In genomic region chr4:141272878-141273277, GRCm38 (mm10) we compare ENCODE assay signal across 8 mouse cellular contexts. TPM values are rescaled to one million over a fixed set of nuclear protein-coding genes. Genes with fewer than 3 reads are reported as not detected.
A peak's percentile ranks its signal among the peaks of the same experiment; 100 is the strongest.
DNase-seq lines count a peak whose midpoint lies in the region; ATAC-seq and TF ChIP-seq lines count a peak whose summit lies in the region.

No protein-coding gene starts in this region.

- TF ChIP-seq EP300 in stomach, postnatal 0 days (optimal IDR thresholded peaks at IDR 0.05): no peak

- ATAC-seq in kidney, embryonic 16.5 days (ENCODE audit: low FRiP score, low TSS enrichment): peak; percentile 10; the same call in 1 of the 2 replicates
- peak; percentile 85 for ATAC-seq in common myeloid progenitor, adult 5-6 weeks (replicated peaks; ENCODE audit: low read depth, poor library complexity, severe bottlenecking)
- ATAC-seq in hindbrain, embryonic 15.5 days (ENCODE audit: low FRiP score, low read depth): no peak
- ATAC-seq in stomach, postnatal 0 days (ENCODE audit: low FRiP score, low TSS enrichment): peak; percentile 49

- intact Hi-C loops in left cerebral cortex, postnatal 10 days (cut with DNase I): loop anchor here (1.0 to 5.0 kb wide), 2 partner anchors 90 to 126 kb away; partner anchors contain the start of gene Fbxo42

- H3K9me3 ChIP-seq in kidney, embryonic 16.5 days (ENCODE audit: low read length): no peaks in the 10 kb centered on the region
- H3K9me3 ChIP-seq in hindbrain, embryonic 15.5 days: no peaks in the 10 kb centered on the region
- H3K9me3 ChIP-seq in stomach, postnatal 0 days (ENCODE audit: control insufficient read depth, low read length): no peaks in the 10 kb centered on the region

- peak overlapping the region; percentile 1; the same call in 1 of the 2 replicates for H3K4me3 ChIP-seq in kidney, embryonic 16.5 days (ENCODE audit: low read length)
- 0 out of 2 replicates have a peak overlapping the region, but pooled peaks have one; percentile 15 for H3K4me3 ChIP-seq in hindbrain, embryonic 15.5 days
- H3K4me3 ChIP-seq in stomach, postnatal 0 days (ENCODE audit: low read depth, low read length): peak overlapping the region; percentile 19; the same call in 1 of the 2 replicates

- no peak overlapping the region for H3K27ac ChIP-seq in kidney, embryonic 16.5 days (ENCODE audit: low read length)
- H3K27ac ChIP-seq in hindbrain, embryonic 15.5 days (replicated peaks): no peak overlapping the region
- H3K27ac ChIP-seq in stomach, postnatal 0 days (replicated peaks): peak overlapping the region; percentile 73

- no peak for TF ChIP-seq CTCF in stomach, postnatal 0 days (IDR thresholded peaks at IDR 0.05; ENCODE audit: low read depth)

- no peaks in the 10 kb centered on the region for H3K36me3 ChIP-seq in kidney, embryonic 16.5 days (ENCODE audit: insufficient read depth, low read length)
- no peaks in the 10 kb centered on the region for H3K36me3 ChIP-seq in hindbrain, embryonic 15.5 days
- H3K36me3 ChIP-seq in stomach, postnatal 0 days (ENCODE audit: control insufficient read depth, insufficient read depth, low read length): no peaks in the 10 kb centered on the region

- no peaks in the 10 kb centered on the region for H3K27me3 ChIP-seq in kidney, embryonic 16.5 days (ENCODE audit: insufficient read depth, low read length)
- H3K27me3 ChIP-seq in hindbrain, embryonic 15.5 days: peaks cover 4% of the 10 kb centered on the region; the same call in 1 of the 2 replicates
- no peaks in the 10 kb centered on the region for H3K27me3 ChIP-seq in stomach, postnatal 0 days (ENCODE audit: control insufficient read depth, insufficient read depth, low read length)

- 20% methylated on average over 14 of the region's 14 CpGs for WGBS in kidney, embryonic 16.5 days
- WGBS in hindbrain, embryonic 15.5 days: 22% methylated on average over 14 of the region's 14 CpGs
- WGBS in stomach, postnatal 0 days: 12% methylated on average over 14 of the region's 14 CpGs

- DNase-seq in kidney, adult 8-10 months: no peak
- peak; percentile 83 for DNase-seq in lung, postnatal 36 days
- DNase-seq in stomach, postnatal 0 days (ENCODE audit: low spot score): peak; percentile 59
- no peak for DNase-seq in left cerebral cortex, postnatal 10 days (ENCODE audit: extremely low spot score in 1 of 2, low spot score in 2 of 2)
- no peak for DNase-seq in embryo, embryonic 10 days (ENCODE audit: low spot score)

- peaks cover 29% of the 10 kb centered on the region for H3K4me1 ChIP-seq in kidney, embryonic 16.5 days (ENCODE audit: insufficient read depth, low read length)
- H3K4me1 ChIP-seq in hindbrain, embryonic 15.5 days (replicated peaks): peaks cover 20% of the 10 kb centered on the region
- H3K4me1 ChIP-seq in stomach, postnatal 0 days (replicated peaks; ENCODE audit: control insufficient read depth, insufficient read depth): 0 out of 2 replicates have a peak, but pooled peaks cover 2% of the 10 kb centered on the region

- peak overlapping the region; percentile 52 for H3K9ac ChIP-seq in kidney, embryonic 16.5 days (replicated peaks; ENCODE audit: low read length)
- peak overlapping the region; percentile 35; the same call in 1 of the 2 replicates for H3K9ac ChIP-seq in hindbrain, embryonic 15.5 days
- H3K9ac ChIP-seq in stomach, postnatal 0 days (ENCODE audit: low read length): peak overlapping the region; percentile 38; the same call in 1 of the 2 replicates

- H3K4me2 ChIP-seq in kidney, embryonic 16.5 days (replicated peaks; ENCODE audit: low read depth, low read length): peak overlapping the region; percentile 41
- peak overlapping the region; percentile 47 for H3K4me2 ChIP-seq in hindbrain, embryonic 15.5 days
- peak overlapping the region; percentile 44 for H3K4me2 ChIP-seq in stomach, postnatal 0 days (replicated peaks; ENCODE audit: low read depth)

RNA-seq across cellular contexts. Expression of gene Epha2, which starts 28.2 kb away (rescaled TPM):
- polyA plus RNA-seq in kidney, embryonic 16.5 days (2015; fragmentation: Nextera tagmentation; extraction: Ambion mirVana): 8.3 and 8.6 TPM in 2 replicates
- total RNA-seq in common myeloid progenitor, adult 5-6 weeks (2017): 0.29 and 1.2 TPM in 2 replicates
- polyA plus RNA-seq in hindbrain, embryonic 15.5 days (2015; fragmentation: Nextera tagmentation; extraction: Ambion mirVana): 1.4 and 1.5 TPM in 2 replicates
- polyA plus RNA-seq in stomach, postnatal 0 days (2015; fragmentation: Nextera tagmentation; extraction: Ambion mirVana): 3.9 and 4.9 TPM in 2 replicates
- total RNA-seq in left cerebral cortex, postnatal 10 days (2021): 1 to 10 TPM; 1.9 TPM

RNA-seq across cellular contexts. Expression of gene Arhgef19, which starts 33.6 kb away (rescaled TPM):
- 9.6 and 11.2 TPM in 2 replicates for polyA plus RNA-seq in kidney, embryonic 16.5 days (2015; fragmentation: Nextera tagmentation; extraction: Ambion mirVana)
- total RNA-seq in common myeloid progenitor, adult 5-6 weeks (2017): not detected in 2 replicates
- 1.5 and 1.7 TPM in 2 replicates for polyA plus RNA-seq in hindbrain, embryonic 15.5 days (2015; fragmentation: Nextera tagmentation; extraction: Ambion mirVana)
- polyA plus RNA-seq in stomach, postnatal 0 days (2015; fragmentation: Nextera tagmentation; extraction: Ambion mirVana): 6.6 and 9.2 TPM in 2 replicates
- total RNA-seq in left cerebral cortex, postnatal 10 days (2021): 1 to 10 TPM; 4.2 to 5.9 TPM

RNA-seq across cellular contexts. Expression of gene Rsg1, which starts 59.1 kb away (rescaled TPM):
- polyA plus RNA-seq in kidney, embryonic 16.5 days (2015; fragmentation: Nextera tagmentation; extraction: Ambion mirVana): 8.1 and 9.2 TPM in 2 replicates
- 2.2 and 6.1 TPM in 2 replicates for total RNA-seq in common myeloid progenitor, adult 5-6 weeks (2017)
- 7.8 and 10.9 TPM in 2 replicates for polyA plus RNA-seq in hindbrain, embryonic 15.5 days (2015; fragmentation: Nextera tagmentation; extraction: Ambion mirVana)
- polyA plus RNA-seq in stomach, postnatal 0 days (2015; fragmentation: Nextera tagmentation; extraction: Ambion mirVana): 1.8 and 2.3 TPM in 2 replicates
- 1 to 10 TPM; 3.5 to 5.0 TPM for total RNA-seq in left cerebral cortex, postnatal 10 days (2021)

Comparison
In these comparisons a context has a peak if more than half of its experiments do, and no peak if none do; other contexts are left out.
1. DNase-seq: peak in lung, postnatal 36 days (single experiment) and stomach, postnatal 0 days (single experiment); none in kidney, adult 8-10 months (0 of 2), left cerebral cortex, postnatal 10 days (0 of 2) and embryo, embryonic 10 days (single experiment).
2. Peak in every context shown above with its lines, with median percentiles within 50 percentile points of each other: H3K4me2 ChIP-seq, H3K4me3 ChIP-seq and H3K9ac ChIP-seq.